Mouse (Mus musculus) retina, adult 2 months (tissue): Measurements from ENCODE around the gene Gpr137.
"Not testable (repeated sequence)": the region's sequence is repeated elsewhere in the genome, so short reads cannot be mapped to it uniquely, and the experiment has no call there.

Experiments used
- DNase-seq: peaks from one replicate; pipeline ENCODE4 v3.0.0-alpha.2; 2012; ENCODE audit warnings: low read depth, low spot score

Gene Gpr137

DNA sequence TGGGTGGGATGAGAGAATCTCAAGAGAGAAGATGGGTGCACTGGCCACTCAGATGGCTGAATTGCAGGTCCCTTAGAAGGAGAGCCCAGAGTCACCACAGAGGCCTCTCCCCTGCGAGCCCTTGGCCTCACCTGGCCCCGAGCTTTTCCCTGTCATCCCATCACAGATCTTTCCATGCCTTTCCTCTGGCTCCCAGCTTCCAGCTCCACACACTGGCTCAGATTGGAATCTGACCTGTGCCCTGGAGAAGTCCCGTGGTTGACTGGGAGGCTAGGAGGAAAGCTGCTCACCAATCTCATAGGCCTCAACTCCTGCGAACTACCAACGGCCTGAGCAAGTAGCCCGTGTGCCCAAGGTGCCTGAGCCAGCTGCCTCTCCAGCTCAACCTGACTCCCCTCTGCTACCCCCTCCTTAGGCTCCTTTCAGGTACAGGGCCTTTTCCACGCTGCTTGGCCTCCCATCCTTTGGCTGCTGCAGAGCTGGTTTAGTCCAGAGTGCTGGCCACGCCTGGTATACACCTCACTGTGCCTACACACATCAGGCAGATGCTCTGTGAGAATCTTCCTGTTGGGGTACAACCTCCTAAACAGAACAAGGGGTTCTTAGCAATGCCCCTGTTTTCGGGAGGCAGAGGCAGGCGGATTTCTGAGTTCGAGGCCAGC is 36.7 kb downstream of the Gpr137 start:
- no peak for DNase-seq

DNA sequence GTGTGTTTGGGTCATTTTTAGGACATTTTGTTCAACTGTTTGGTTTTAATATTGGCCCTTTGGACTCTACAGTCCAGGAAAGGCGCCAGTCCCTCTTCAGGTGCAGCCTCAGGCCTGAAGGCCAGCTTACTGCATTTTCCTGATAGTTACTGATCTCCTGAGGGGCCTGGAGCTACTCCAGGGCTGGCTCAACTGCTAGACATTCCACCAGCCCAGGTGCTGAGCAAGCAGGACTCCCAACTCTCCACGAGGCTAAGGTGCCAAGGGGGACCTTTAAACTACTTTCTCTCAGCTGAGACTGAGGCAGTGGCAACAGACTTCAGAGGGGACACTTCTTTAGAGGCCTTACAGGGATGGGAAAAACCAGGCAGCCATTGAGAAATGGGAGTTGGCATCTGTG is 37.4 kb downstream of the Gpr137 start:
- DNase-seq, result no peak

DNA sequence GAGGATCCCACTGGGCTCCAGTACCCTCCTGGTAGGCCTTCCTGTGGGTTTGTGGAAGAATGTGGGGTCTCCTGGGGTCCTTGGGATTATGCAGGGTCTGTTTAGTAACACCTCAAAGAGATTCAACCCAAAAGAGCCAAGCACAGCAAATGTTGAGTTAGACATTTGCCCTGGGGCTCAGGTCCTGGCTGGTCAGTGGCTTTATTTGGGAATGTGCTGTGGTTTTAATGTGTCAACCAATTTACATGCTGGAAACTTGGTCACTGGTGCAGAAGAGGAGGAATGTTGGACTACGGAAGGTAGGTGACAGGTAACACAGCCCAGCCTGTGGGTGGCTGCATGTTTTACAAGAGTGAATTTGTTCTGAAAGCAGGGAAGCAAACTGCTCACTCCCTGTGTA is 39.2 kb downstream of the Gpr137 start:
- DNase-seq, result no peak

DNA sequence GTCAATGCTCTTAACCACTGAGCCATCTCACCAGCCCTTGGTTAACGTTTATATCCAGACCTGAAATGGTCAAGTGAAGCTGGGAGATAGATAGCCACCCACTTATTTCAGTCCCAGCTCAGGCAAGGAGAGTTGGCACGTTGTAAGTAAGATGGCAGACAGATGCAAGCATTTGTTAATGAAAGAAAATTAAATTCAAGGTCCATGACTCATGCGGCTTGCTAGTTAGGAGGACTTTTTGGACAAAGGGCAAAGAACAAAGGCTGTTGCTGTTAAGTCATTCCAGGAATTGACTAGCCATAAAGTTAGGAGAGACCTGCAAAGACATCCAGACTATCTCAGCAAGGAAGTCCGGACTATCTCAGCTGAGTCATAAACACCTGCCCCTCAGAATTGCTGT is 42.6 kb downstream of the Gpr137 start:
- no peak for DNase-seq

DNA sequence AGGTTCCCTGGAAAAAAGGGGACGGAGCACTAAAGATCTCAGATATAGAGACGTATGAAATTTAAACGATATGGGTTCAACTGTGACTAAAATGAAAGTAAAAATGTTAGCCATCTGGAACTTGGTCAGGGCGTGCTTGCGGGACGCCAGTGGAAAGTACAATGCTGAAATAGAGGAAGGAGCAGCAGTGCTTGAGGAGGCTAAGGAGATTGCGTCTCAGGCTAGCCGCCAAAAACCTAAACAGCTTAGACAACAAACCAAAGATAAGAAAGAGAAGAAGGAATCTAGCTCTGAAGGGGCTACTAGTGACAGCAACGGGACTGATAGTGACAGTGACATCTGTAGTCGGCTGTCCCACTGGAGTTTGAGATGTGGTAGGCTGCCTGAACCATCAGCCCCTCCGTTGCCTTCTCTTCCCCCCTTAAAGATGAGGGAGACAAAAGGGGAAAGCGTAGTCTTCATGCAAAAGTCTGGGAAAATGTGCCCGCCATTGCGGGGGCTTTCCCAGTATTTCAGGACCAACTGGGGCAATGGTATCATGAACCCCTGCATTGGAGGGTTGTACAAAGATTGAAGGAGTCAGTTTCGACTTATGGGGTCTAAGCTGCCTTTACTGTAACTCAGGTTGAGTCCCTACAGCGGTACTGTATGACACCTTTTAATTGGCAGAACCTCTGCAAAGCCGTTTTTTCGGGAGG is 46.5 kb downstream of the Gpr137 start:
- not testable (repeated sequence) for DNase-seq

DNA sequence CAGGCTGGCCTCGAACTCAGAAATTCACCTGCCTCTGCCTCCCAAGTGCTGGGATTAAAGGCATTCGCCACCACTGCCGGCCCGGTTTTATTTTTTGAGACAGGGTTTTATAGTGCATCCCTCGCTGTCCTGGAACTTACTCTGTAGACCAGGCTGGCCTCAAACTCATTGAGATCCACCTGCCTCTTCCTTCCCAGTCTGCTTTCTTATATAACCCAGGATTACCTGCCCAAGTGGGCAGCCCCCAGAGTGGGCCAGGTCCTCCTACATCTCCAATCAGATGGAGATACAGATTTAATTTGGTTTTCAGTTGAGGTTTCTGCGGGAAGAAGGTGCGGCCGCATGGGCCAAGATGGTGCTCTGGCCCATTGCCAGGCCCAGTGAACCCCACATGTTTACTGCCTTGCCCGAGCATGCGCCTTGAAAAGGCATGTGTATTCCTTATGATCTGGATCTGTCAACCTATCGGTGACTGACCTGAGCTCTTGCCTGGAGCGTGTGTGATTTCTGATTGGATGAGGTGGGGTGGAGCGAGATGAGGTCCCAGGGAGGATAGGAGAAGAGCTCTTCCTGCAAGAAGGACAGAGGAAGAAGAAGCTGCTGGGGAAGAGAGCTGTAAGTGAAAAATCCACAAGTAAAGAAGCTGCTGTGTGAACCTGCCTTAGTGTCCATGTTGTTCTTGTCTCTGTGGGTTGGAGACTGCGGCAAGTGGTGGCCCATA is 48.4 kb downstream of the Gpr137 start:
- no peak for DNase-seq

DNA sequence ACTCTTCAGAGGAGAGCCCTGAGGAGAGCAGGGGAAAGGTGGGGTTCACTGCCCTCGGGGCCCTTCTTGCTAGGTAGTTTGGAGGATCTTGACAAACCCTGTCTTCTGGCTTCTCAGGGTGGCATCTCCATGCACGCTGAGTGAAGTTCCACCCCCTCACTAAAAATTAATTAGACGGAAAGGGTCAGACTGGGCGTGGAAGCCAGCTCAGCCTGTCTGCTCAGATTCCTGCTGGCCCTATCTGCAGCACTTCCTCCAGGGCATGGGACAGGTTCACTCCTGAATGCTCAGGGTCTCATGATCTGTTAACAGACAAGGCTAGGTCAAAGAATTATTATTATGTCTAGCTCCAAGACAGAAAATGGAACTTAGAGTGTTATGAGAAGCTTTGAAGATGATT is 49.8 kb downstream of the Gpr137 start:
- DNase-seq, result no peak
